Mouse (Mus musculus) brown adipose tissue, adult 24 weeks (tissue): ENCODE measurements around the gene Boc. TPM values are rescaled to one million over a fixed set of nuclear protein-coding genes. Genes with fewer than 3 reads are reported as not detected.

Experiments used
- H3K27ac ChIP-seq: fragments of 200-500 bp; replicated peaks from 2 replicates; pipeline ENCODE4 v1.5.1; 2012; ENCODE audit warnings: low read depth, mild to moderate bottlenecking, low read length
- H3K4me1 ChIP-seq: fragments of 200-500 bp; 2 replicates; pipeline ENCODE4 v1.6.1; 2012; ENCODE audit warnings: low read length, mixed read lengths; ENCODE audit not compliant: control insufficient read depth, insufficient read depth, insufficient read length
- H3K4me3 ChIP-seq: fragments of 200-500 bp; 2 replicates; pipeline ENCODE4 v1.5.1; 2012; ENCODE audit warnings: low read depth, mild to moderate bottlenecking, low read length, moderate library complexity; ENCODE audit not compliant: insufficient read depth
- polyA plus RNA-seq: library from polyadenylated mRNA; stranded (reverse); fragments of >200 nt; gene quantifications from 2 replicates; pipeline ENCODE4 v1.2.4, GENCODE M21; 2012; ENCODE audit not compliant: missing spikeins, insufficient read depth, insufficient read length

Gene Boc
- polyA plus RNA-seq, 1 experiment: 2.1 TPM

GRCm38 (mm10) chr16:44545153-44545552 is 13.5 kb downstream of the Boc start:
- H3K4me3 ChIP-seq: no peak overlapping the region
- H3K27ac ChIP-seq: no peak overlapping the region
- peaks cover 9% of the 10 kb centered on the region; the same call in 1 of the 2 replicates for H3K4me1 ChIP-seq

DNA sequence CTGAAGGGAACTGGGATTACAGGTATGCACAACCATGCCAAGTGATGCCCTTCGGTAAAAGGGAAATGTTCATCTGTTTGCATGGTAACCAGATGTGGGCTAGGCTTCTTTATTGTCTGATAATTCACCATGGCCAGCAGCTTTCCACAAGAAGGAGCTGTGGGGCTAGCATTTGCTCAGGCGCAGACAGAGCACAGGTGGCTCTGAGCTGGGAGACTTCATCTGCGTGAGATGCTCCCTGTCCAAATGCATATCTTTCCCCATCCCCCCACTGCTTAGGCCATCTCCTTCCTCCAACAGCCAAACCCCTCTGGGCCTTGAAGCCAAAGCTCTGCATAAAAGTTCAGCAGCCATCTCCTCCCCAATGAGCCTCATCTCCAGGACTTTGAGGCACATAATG is 15.6 kb downstream of the Boc start:
- H3K27ac ChIP-seq: no peak overlapping the region

DNA sequence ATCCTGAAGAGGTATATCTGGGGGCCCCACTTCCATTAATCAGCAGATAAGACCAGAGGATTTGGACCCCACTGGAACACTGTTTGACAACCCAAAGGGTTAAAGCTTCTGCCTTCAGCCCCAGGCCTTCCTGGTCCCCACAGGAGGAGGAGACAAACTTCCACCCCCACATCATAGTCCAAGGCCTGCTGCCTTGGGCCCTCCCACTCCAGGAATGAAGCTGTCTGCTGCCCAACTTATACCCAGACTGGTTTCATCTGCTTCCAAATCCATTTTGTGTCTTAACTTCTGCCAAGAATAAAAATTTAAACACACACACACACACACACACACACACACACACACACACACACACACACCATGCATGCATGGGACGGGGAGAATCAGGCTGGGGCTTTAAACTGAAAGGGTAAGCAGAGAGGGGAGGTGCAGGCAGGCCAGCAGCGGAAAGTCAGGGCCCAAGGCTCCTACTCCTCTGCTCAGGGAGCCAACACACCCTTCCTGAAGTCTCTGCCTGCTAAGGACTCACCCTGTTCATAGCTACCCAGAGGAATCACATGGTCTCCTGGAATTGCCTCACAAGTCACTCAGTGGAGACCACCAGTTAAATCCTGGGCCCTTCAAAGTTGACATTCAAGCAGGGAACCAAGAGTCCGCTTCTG is 16.5 kb downstream of the Boc start:
- no peak overlapping the region for H3K27ac ChIP-seq
- H3K4me3 ChIP-seq: no peak overlapping the region
- peaks cover 8% of the 10 kb centered on the region; the same call in 1 of the 2 replicates for H3K4me1 ChIP-seq

More for the DNA sequence above, 15.6 kb downstream of the Boc start:
- Histone ChIP-seq H3K4me3 (no peak overlapping the region), H3K4me1 (peaks cover 8% of the 10 kb centered on the region; the same call in 1 of the 2 replicates)

GRCm38 (mm10) chr16:44539611-44540010 is 19.1 kb downstream of the Boc start:
- no peak overlapping the region for H3K27ac ChIP-seq
- no peak overlapping the region for H3K4me3 ChIP-seq
- H3K4me1 ChIP-seq: peaks cover 6% of the 10 kb centered on the region; the same call in 1 of the 2 replicates

DNA sequence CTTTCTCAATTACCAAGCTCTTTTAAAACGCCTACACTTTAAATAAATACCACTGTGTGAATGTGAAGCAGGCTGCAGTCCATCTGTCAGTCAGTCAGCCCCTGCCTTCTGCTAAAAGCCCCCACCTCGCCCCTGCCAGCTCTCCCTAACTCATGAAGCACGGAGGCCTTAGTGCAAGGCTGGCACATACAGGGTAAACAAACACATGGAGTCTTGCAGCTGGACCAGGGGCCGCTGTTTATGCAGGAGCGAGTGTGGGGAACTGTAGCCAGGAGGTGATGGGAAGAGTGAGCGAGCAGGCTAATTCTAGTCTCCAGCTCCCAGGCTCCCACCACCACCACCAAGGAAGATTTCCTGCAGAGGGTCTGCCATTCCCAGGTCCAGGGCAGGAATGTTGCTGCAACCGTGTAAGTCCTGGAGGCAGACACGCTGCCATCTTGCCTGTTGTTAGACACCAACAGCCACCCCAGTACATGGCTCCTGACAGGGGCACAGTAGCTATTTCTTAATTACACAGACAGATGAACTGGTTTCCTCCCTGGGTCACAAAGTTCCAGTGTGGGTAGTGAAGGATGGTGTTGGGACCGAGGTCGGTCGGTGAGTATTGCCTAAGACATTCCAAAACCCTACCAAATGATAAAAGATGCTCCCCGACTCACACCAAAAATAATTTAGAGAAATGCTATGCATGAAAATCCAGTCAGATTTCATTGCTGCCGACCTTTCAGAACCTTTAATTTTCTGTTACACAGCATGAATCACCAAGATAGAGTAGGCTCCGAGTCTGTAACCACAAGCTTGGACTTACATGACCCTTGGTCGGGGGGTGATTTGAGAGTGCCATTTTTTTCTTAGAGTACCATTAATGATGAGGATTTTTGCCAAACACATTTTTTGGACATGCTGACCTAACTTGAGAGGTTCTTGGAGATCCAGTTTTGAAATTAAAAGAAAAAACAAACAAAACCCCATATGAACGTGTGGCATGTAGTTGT is 20.0 kb downstream of the Boc start:
- Histone ChIP-seq H3K27ac (no peak overlapping the region), H3K4me3 (no peak overlapping the region), H3K4me1 (peaks cover 6% of the 10 kb centered on the region; the same call in 1 of the 2 replicates)

DNA sequence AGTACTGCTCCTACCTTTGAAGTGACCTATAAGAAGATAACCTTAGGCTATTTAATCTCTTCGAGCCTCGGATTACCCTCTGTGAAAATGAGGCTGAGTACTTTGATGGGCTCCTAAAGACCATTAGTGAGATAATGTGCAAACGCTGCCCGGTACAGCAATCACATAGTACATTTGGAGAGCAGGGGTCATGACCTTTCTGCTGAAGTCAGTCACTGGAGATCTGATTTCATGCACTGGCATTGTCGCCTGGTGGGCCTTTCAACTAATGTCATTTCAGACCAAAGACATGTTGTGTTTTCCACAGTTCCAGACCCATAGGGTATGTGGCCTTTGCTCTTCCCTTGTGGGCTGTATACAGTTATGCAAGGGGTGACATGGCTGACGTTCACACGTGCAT is 24.6 kb downstream of the Boc start:
- Histone ChIP-seq H3K4me3 (no peak overlapping the region), H3K27ac (no peak overlapping the region), H3K4me1 (peaks cover 3% of the 10 kb centered on the region; the same call in 1 of the 2 replicates)

DNA sequence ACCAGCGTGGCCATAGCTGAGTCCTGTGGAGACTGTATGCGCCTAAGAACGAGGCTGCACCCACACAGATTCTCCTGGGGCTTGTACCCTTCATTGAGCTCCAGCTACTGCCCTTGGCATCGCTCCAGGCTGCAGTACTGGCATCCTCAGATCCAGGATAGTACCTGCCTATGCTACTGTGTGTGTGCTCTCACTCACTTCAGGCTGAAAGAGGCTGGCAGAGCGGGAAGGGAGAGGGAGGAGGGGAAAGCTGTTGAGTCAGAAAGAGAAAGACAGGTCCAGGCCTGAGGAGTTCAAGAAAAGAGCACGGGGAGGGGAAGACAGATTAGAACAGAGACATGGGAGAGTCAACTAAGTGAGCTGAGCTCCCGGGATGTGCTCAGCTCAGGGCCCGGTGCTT is 25.2 kb downstream of the Boc start:
- no peak overlapping the region for H3K27ac ChIP-seq
- no peak overlapping the region for H3K4me3 ChIP-seq
- H3K4me1 ChIP-seq: peaks cover 3% of the 10 kb centered on the region; the same call in 1 of the 2 replicates

DNA sequence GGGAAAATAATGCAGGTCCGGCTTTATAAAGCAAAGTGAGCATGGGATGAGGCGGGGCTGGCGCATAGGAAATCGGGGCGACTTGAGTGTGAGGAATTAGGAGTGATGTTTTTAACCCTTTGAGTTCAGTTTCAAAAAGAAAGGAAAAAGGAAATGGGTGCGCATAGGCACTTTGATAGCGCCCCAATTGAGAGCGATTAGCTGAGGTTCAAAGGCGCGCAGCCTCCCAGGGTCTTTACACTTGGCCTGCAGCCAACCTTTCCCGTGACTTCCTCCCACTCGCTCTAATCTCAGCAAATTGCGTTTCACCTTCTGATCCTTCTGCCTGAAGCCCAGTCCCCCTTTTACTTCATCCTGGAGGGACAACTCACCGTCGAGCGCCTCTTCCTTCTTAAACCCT is 25.8 kb downstream of the Boc start:
- peaks cover 3% of the 10 kb centered on the region; the same call in 1 of the 2 replicates for H3K4me1 ChIP-seq
- no peak overlapping the region for H3K27ac ChIP-seq
- no peak overlapping the region for H3K4me3 ChIP-seq

- Histone ChIP-seq H3K4me3 (no peak overlapping the region), H3K4me1 (peaks cover 3% of the 10 kb centered on the region), H3K27ac (no peak overlapping the region)
These were observed 27.4 kb downstream of the Boc start for GRCm38 (mm10) chr16:44531239-44531797.

- H3K4me3 ChIP-seq: no peak overlapping the region
- no peaks in the 10 kb centered on the region; the same call in 1 of the 2 replicates for H3K4me1 ChIP-seq
- no peak overlapping the region for H3K27ac ChIP-seq
These were observed 27.9 kb downstream of the Boc start for GRCm38 (mm10) chr16:44530829-44531228.

- Histone ChIP-seq H3K4me1 (no peaks in the 10 kb centered on the region; the same call in 1 of the 2 replicates), H3K27ac (no peak overlapping the region), H3K4me3 (no peak overlapping the region)
These were observed 28.5 kb downstream of the Boc start for GRCm38 (mm10) chr16:44530191-44530590.

DNA sequence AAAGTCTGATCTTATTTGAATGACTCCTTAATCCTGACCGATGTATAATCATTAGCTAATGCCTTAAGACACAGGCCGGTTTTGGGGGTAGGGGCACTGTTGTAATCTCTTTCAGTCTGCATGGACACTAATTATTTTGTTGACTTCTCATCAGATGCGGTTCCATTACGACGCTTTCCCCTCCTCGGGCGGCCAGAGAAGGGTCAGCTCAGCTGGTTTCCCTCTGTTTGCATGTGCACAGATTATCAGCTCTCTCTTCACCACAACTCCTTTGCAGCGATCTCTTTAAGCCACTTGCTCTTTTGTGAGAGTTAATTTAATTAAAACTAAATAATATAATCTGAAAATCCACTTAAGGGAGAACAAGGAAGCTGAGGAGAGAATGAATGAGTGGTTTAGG is 29.0 kb downstream of the Boc start:
- H3K4me3 ChIP-seq: no peak overlapping the region
- no peak overlapping the region for H3K27ac ChIP-seq
- H3K4me1 ChIP-seq: no peaks in the 10 kb centered on the region; the same call in 1 of the 2 replicates

GRCm38 (mm10) chr16:44528955-44529354 is 29.7 kb downstream of the Boc start:
- H3K4me3 ChIP-seq: no peak overlapping the region

DNA sequence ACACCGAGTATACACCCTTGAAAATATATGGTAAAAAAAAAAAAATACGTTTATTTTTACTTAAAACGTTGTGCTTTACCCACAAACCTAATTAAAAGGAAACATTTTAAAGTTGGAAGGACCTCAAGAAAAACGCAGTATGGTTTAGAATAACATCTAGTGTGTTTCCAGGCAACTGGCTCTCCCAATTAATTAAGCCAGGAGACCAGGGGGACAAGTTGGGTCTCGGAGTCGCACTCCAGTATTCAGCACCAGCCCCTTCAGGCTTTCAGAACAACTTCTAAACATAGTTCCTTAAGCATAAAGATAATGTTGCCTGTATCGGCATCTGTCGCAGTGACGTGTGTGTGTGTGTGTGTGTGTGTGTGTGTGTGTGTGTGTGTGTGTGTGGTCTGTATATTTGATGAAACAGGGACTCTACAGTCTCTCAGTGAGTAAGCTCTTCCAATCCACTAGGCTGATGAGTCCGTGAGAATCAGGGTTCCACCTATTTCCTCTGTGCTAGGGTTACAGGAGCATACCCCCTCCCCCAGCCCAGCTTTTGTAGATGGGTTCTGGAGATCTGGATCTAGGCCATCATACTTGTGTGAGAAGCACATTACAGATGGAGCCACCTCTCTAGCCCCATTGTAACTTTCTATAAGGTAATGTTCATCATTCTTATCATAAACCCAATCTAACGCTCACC is 31.3 kb downstream of the Boc start:
- H3K4me3 ChIP-seq: no peak overlapping the region
- H3K27ac ChIP-seq: no peak overlapping the region
- no peaks in the 10 kb centered on the region; the same call in 1 of the 2 replicates for H3K4me1 ChIP-seq

More at GRCm38 (mm10) chr16:44528955-44529354, 29.7 kb downstream of the Boc start:
- H3K27ac ChIP-seq: no peak overlapping the region
- H3K4me1 ChIP-seq: no peaks in the 10 kb centered on the region; the same call in 1 of the 2 replicates
